Mouse (Mus musculus): Measurements from ENCODE around the gene Aqp9.
"Not testable (repeated sequence)": the region's sequence is repeated elsewhere in the genome, so short reads cannot be mapped to it uniquely, and the experiment has no call there.

The Aqp9 gene

DNA sequence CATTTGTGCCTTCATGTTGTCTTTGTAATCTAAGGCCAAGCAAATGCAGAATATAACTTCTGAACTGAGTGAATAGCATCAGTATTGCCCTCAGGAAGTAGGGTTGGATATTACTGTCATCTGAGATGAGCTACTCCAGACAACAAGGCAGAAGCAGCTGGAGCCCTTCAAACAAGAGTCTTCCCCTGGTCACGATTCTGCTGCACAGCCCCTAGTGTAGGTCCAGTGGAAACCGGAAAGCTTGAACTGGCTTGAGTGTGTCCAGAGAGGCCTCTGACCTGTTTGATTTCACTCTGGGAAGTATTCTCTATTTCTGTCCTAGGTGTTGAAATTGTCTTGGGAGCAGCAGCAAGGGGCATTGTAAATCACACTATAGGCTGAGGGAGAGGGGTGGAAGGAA, 29.5 kb downstream of the Aqp9 start:
- no peak for DNase-seq (ENCODE audit: low spot score)

DNA sequence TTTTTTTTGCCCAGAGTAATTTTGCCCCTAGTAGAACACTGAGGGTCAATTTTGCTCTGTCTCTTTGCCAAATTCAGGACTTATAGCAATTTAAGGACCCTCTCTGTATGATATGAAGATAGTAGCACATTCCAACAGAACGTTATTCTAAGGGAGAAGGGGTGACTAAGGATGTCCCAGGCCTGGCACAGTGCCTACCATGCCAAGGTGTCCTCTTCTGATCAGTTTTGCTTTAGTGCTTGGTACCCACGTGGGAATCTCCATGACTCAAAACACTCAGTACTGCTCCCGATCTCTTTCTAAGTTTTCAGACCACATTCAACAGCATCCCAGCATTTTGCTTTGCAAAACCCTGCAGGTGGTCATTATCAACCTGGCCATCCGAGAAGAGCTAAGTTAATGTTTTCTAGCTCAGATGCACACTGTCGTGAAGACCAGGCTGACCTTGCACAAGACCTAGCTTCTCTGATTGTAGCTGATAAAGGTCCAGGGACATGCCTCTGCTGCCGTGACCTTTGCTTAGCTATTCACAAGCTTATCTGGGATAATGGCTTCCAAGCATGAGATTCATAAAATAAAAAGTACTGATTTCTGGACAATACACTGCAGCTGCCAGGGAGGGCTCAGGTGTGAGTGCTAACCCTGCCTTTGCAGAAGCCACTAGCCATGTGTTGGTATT, 31.1 kb downstream of the Aqp9 start:
- no peak for DNase-seq (ENCODE audit: low spot score)

GRCm38 (mm10) chr9:71135073-71135472, 33.4 kb downstream of the Aqp9 start:
- no peak for DNase-seq (ENCODE audit: low spot score)

DNA sequence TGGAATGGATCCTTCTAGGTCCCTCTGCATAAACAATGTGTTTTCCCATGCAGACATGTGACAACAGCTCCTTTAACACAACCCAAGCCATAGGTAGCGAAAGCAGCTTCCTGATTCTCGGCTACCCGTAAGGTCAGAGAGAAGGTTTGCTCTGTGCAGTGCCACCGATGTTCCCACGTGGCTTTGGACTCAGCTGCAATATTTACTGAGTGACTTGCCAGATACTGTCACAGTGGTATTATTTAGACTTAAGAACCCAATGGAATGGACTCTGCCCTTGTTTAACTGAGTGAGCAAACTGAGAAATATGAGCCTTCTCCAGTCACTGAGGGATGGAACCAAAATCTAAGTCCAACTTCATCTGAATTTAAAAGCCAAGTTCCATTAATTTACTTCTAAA, 35.3 kb downstream of the Aqp9 start:
- no peak for DNase-seq (ENCODE audit: low spot score)

DNA sequence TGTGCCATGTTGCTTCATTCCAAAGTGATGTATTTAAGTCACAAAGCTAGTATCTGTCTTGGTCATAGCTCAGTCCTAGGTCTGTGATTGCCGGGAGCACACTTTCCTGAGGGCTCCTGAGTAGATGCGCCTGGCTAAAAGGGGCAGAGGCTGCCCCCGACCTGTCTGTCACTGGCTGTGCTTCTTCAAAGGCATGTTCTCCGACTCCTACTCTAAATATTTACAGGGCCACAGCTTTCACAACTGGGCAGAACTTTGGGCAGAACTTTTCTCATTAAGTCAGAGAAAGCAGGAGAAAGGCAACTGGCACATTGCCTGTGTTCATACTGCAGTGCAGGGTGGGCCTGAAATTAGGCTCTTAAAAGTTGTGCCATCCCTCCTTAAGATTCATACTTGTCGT, 36.7 kb downstream of the Aqp9 start:
- no peak for DNase-seq (ENCODE audit: low spot score)

GRCm38 (mm10) chr9:71128911-71129310, 39.6 kb downstream of the Aqp9 start:
- peak; percentile 72 for DNase-seq (ENCODE audit: low spot score)

- peak; percentile 9 for DNase-seq (ENCODE audit: low spot score)
Measured at GRCm38 (mm10) chr9:71126205-71126604, 42.3 kb downstream of the Aqp9 start.

DNA sequence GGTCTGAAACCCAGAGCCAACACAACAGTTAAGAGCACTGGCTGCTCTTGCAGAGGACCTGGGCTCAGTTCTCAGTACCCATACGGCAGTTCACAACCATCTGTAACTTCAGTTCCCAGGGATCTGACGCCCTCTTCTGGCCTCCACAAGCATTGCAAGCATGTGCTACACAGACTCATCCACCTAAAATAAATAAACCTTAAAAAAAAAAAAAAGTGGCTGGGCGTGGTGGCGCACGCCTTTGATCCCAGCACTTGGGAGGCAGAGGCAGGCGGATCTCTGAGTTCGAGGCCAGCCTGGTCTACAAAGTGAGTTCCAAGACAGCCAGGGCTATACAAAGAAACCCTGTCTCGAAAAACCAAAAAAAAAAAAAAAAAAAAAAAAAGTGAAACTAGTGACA, 45.4 kb downstream of the Aqp9 start:
- DNase-seq (ENCODE audit: low spot score) = not testable (repeated sequence)

- DNase-seq (ENCODE audit: low spot score) = no peak
Measured at GRCm38 (mm10) chr9:71120924-71121323, 47.6 kb downstream of the Aqp9 start.

- no peak for DNase-seq (ENCODE audit: low spot score)
Measured at GRCm38 (mm10) chr9:71113166-71113565, 55.3 kb downstream of the Aqp9 start.

DNA sequence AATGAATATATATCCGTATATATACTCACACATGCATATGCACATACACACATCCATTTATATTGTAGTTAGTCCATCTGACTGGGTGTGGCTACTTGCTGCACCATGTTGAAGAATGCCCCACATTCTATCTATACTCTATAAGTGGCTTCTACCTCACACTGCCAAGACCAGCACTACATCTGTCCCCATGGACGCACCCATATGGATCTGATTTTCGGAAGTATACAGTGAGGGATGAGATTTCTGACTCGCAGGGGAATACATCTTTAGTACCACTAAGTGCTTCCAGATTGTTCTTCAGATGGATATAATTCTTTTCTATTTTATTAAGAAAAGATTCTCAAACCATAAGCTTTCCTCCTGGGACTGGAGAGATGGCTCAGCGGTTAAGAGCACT, 65.0 kb downstream of the Aqp9 start:
- no peak for DNase-seq (ENCODE audit: low spot score)

GRCm38 (mm10) chr9:71094066-71094465, 74.4 kb downstream of the Aqp9 start:
- no peak for DNase-seq (ENCODE audit: low spot score)

DNA sequence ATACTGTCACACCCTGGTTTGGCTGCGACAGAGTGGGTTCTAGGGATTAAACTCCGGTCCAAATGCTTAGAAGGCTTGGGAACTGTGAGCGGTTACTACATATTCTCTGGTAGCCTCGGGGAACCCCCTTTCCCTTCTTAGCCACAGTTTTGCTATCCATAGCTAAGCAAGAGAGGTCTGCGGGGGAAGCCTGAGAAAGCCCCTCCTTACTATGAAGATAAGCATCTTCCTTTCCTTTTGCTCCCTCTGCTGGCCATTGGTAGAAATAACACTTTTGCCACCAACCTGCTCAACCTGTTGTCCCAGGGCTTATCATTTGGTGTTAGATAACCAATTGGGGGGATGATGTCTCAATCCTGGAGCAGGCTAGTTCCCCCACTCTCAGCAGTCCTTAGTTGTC, 76.4 kb downstream of the Aqp9 start:
- DNase-seq (ENCODE audit: low spot score) = no peak

- DNase-seq (ENCODE audit: low spot score) = no peak
Measured at GRCm38 (mm10) chr9:71079201-71079600, 89.3 kb downstream of the Aqp9 start.

GRCm38 (mm10) chr9:71077251-71077825, 91.1 kb downstream of the Aqp9 start:
- no peak for DNase-seq (ENCODE audit: low spot score)

GRCm38 (mm10) chr9:71076201-71076648, 92.3 kb downstream of the Aqp9 start:
- no peak for DNase-seq (ENCODE audit: low spot score)

GRCm38 (mm10) chr9:71073831-71074230, 94.7 kb downstream of the Aqp9 start:
- no peak for DNase-seq (ENCODE audit: low spot score)

DNA sequence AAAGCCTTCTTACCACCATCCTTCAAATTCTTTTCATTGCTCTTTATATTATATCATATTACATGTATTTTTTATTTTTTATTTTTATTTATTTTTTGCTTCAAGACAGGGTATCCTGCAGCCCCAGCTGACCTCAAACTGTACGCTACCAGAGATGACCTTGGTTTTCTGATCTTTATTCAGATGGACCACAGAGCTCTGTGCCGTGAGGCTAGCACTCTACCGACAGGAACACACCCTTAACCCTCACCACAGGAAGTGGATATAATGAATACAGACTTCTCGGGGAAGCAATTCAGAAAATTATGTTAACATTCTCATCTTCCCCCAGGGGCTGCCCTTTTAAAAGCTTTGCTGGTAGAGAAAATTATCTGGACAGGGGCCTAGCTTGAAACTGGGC, 95.4 kb downstream of the Aqp9 start:
- no peak for DNase-seq (ENCODE audit: low spot score)

GRCm38 (mm10) chr9:71072502-71072901, 96.0 kb downstream of the Aqp9 start:
- DNase-seq (ENCODE audit: low spot score) = no peak

GRCm38 (mm10) chr9:71071581-71072330, 96.7 kb downstream of the Aqp9 start:
- no peak for DNase-seq (ENCODE audit: low spot score)

DNA sequence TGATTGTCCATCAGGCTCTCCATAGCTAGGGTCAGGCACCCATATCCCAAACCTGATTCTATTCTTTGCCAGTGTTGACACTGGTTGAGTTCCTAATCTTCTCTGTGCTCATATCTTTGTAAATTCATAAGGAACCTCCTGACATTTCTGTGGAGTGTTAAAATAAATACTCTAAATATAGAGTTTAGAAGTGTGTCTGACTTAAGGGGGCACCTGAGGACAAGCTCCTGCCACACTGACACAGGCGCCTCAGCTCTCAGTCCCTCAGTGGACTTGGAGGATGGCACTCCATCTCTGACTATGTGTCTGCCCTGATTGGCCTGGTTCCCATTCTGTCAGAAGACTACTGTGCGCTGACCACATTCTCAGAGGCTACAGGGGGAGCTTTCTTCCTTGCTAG, 97.9 kb downstream of the Aqp9 start:
- no peak for DNase-seq (ENCODE audit: low spot score)

GRCm38 (mm10) chr9:71068866-71069390, 99.6 kb downstream of the Aqp9 start:
- no peak for DNase-seq (ENCODE audit: low spot score)

GRCm38 (mm10) chr9:71067156-71067555, 101.3 kb downstream of the Aqp9 start:
- DNase-seq (ENCODE audit: low spot score) = no peak

All from ovary, postnatal 14 days (tissue).